Mouse (Mus musculus): ENCODE data around the gene Rph3al. TPM values are rescaled to one million over a fixed set of nuclear protein-coding genes. Genes with fewer than 3 reads are reported as not detected.

Gene Rph3al
- polyA plus RNA-seq, 1 experiment from 2014 or later = 1.2 TPM

GRCm38 (mm10) chr11:75881234-75881633 lies 57.0 kb downstream of the Rph3al start:
- H3K4me3 ChIP-seq (ENCODE audit: low read depth, low read length) = no peak overlapping the region

DNA sequence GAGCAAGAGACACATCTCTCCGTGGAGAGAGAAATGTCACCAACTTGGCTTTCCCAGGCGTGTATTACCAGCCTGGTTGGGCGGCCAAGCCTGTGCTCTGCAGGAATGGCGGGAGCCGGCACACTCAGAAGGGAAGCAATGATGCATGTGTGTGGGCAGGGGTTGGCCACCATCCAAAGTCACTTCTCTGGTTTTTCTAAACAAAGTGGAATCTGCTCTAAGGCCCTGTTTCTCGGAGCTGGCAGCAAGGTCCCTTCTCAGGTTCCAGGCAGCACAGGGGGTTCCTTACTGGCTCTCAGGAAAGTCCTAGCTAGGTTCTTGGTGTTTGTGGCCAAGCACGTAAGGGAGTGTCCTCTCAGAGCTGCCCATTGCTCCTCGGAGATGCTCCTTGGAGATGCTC lies 58.2 kb downstream of the Rph3al start:
- no peaks in the 10 kb centered on the region for H3K27me3 ChIP-seq (ENCODE audit: control insufficient read depth, insufficient read depth, low read length)
- no peak overlapping the region for H3K27ac ChIP-seq (ENCODE audit: low read depth, low read length)
- ATAC-seq (ENCODE audit: insufficient read depth, low FRiP score, low TSS enrichment) = no peak
- DNase-seq (ENCODE audit: low spot score) = no peak
- 0 out of 2 replicates have a peak, but pooled peaks cover 3% of the 10 kb centered on the region for H3K4me1 ChIP-seq (ENCODE audit: control insufficient read depth, insufficient read depth, low read length)
- 81% methylated on average over 8 of the region's 8 CpGs for WGBS
- H3K9me3 ChIP-seq (ENCODE audit: control insufficient read depth, low read length) = no peaks in the 10 kb centered on the region
- no peak overlapping the region for H3K4me2 ChIP-seq (ENCODE audit: low read depth)
- no peaks in the 10 kb centered on the region for H3K36me3 ChIP-seq (ENCODE audit: control insufficient read depth, insufficient read depth, low read length)
- no peak overlapping the region for H3K9ac ChIP-seq (ENCODE audit: low read length)
- no peak overlapping the region for H3K4me3 ChIP-seq (ENCODE audit: low read depth, low read length)

More at GRCm38 (mm10) chr11:75881234-75881633, 57.0 kb downstream of the Rph3al start:
- Histone ChIP-seq H3K9ac (ENCODE audit: low read length) (no peak overlapping the region), H3K27me3 (ENCODE audit: control insufficient read depth, insufficient read depth, low read length) (no peaks in the 10 kb centered on the region), H3K9me3 (ENCODE audit: control insufficient read depth, low read length) (no peaks in the 10 kb centered on the region), H3K4me2 (ENCODE audit: low read depth) (no peak overlapping the region), H3K36me3 (ENCODE audit: control insufficient read depth, insufficient read depth, low read length) (no peaks in the 10 kb centered on the region), H3K4me1 (ENCODE audit: control insufficient read depth, insufficient read depth, low read length) (0 out of 2 replicates have a peak, but pooled peaks cover 3% of the 10 kb centered on the region), H3K27ac (ENCODE audit: low read depth, low read length) (no peak overlapping the region)
- DNase-seq (ENCODE audit: low spot score) (no peak), ATAC-seq (ENCODE audit: insufficient read depth, low FRiP score, low TSS enrichment) (no peak)
- 86% methylated on average over 3 of the region's 3 CpGs for WGBS

DNA sequence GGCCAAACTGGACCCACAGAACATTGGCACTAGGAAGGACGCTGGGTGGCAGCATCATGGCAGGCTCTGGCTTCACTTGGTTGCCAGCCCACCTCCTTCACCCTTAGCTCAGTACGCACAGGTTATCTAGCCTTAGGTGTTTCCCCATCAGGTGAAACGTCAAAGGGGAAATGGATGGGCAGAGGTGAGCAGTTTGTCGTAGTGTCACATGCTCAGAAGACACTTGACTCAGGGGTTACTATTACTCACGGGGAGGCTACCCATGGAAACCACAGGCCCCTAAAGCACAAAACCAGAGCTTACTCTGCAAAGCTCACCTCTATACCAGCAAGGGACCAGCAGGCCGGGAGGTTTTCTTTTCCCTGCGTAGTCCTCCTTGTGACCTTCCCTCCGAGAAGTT lies 59.8 kb downstream of the Rph3al start:
- H3K4me3 ChIP-seq (ENCODE audit: low read depth, low read length) = no peak overlapping the region
- no peaks in the 10 kb centered on the region for H3K9me3 ChIP-seq (ENCODE audit: control insufficient read depth, low read length)
- 0 out of 2 replicates have a peak, but pooled peaks cover 3% of the 10 kb centered on the region for H3K4me1 ChIP-seq (ENCODE audit: control insufficient read depth, insufficient read depth, low read length)
- no peaks in the 10 kb centered on the region for H3K27me3 ChIP-seq (ENCODE audit: control insufficient read depth, insufficient read depth, low read length)
- H3K4me2 ChIP-seq (ENCODE audit: low read depth) = no peak overlapping the region
- H3K27ac ChIP-seq (ENCODE audit: low read depth, low read length) = no peak overlapping the region
- DNase-seq (ENCODE audit: low spot score) (no peak), ATAC-seq (ENCODE audit: insufficient read depth, low FRiP score, low TSS enrichment) (no peak)
- no peaks in the 10 kb centered on the region for H3K36me3 ChIP-seq (ENCODE audit: control insufficient read depth, insufficient read depth, low read length)
- 90% methylated on average over 8 of the region's 8 CpGs for WGBS
- H3K9ac ChIP-seq (ENCODE audit: low read length) = no peak overlapping the region

DNA sequence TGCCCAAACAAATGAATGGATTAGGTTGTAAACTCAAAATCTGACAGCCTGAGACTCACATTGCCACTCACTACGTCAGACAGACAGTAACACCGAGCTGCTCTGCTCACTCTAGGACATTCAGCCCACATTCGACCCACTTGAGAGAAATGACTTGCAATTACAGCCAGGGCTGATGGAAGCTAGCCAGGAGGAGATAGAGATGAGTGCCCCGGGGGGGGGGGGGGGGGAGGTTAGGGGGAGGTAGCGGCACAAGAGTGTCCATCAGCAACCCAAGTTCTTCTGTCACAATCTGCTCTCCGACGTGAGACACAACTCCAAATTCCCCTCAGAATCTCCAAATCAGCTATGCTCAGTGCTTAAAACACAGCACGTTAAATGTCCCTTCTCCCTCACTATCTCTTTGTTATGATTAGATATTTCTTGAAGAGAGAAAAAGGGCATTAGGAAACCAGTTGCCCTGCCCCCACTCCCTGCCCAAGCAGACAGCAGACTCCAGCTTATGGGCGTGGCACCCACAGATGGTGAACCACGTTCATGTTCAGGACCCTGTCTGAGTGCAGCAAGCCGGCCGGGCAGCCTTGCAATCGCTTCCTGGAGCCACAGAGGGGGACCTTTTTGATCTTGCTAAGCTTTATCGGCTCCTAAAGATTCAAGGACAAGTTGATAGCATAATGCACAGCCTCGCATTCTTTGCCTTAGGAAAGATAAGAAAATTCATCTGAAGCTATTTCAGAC lies 62.0 kb downstream of the Rph3al start:
- WGBS = 50% methylated on average over 15 of the region's 15 CpGs
- Histone ChIP-seq H3K27me3 (ENCODE audit: control insufficient read depth, insufficient read depth, low read length) (no peaks in the 10 kb centered on the region), H3K4me3 (ENCODE audit: low read depth, low read length) (no peak overlapping the region), H3K9ac (ENCODE audit: low read length) (no peak overlapping the region), H3K9me3 (ENCODE audit: control insufficient read depth, low read length) (no peaks in the 10 kb centered on the region), H3K4me2 (ENCODE audit: low read depth) (no peak overlapping the region), H3K27ac (ENCODE audit: low read depth, low read length) (no peak overlapping the region), H3K36me3 (ENCODE audit: control insufficient read depth, insufficient read depth, low read length) (no peaks in the 10 kb centered on the region), H3K4me1 (ENCODE audit: control insufficient read depth, insufficient read depth, low read length) (0 out of 2 replicates have a peak, but pooled peaks cover 3% of the 10 kb centered on the region)
- DNase-seq (ENCODE audit: low spot score) (no peak), ATAC-seq (ENCODE audit: insufficient read depth, low FRiP score, low TSS enrichment) (no peak)

DNA sequence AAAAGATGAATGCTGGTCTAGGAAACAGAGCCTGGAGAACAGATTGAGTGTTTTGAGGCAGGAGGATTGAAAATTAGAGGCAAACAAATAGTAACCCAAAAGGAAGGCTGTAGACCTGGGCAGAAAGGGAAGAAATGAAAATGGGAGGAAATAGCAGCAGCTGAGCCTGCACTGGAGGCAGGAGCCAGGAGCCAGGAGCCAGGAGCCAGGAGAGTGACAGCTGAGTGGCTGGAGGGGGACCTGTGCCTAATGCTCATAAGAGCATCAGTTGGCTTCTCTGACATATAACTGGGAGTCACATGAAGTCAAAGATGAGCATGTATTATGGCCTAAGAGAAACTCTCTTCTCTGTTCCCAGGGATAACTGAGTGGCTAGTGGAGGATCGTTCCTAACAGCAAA lies 66.5 kb downstream of the Rph3al start:
- Histone ChIP-seq H3K27me3 (ENCODE audit: control insufficient read depth, insufficient read depth, low read length) (no peaks in the 10 kb centered on the region), H3K4me3 (ENCODE audit: low read depth, low read length) (no peak overlapping the region), H3K9me3 (ENCODE audit: control insufficient read depth, low read length) (no peaks in the 10 kb centered on the region), H3K36me3 (ENCODE audit: control insufficient read depth, insufficient read depth, low read length) (no peaks in the 10 kb centered on the region), H3K27ac (ENCODE audit: low read depth, low read length) (no peak overlapping the region), H3K9ac (ENCODE audit: low read length) (no peak overlapping the region), H3K4me1 (ENCODE audit: control insufficient read depth, insufficient read depth, low read length) (0 out of 2 replicates have a peak, but pooled peaks cover 3% of the 10 kb centered on the region), H3K4me2 (ENCODE audit: low read depth) (no peak overlapping the region)
- DNase-seq (ENCODE audit: low spot score) = no peak
- WGBS = 96% methylated on average over 1 of the region's 1 CpGs
- no peak for ATAC-seq (ENCODE audit: insufficient read depth, low FRiP score, low TSS enrichment)

DNA sequence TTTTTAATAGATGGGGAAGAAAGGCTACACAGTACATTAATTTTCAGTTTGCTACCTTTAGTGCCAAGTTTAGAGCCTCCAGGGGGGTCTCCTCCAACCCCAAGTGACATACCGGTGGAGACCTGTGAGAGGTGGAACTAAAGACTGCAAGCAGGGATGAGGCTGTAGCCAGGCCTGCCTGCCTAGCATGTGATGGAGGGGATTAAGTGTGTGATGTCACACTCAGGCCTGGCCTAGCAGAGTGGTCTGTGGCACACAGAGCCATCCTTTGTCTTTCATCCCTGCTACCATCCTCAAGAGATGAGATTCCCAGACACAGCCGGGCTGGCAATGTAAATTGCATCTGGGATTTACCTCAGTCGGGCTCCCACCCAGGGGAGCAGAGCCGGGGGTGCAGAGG lies 67.3 kb downstream of the Rph3al start:
- Histone ChIP-seq H3K4me2 (ENCODE audit: low read depth) (no peak overlapping the region), H3K9ac (ENCODE audit: low read length) (no peak overlapping the region), H3K9me3 (ENCODE audit: control insufficient read depth, low read length) (no peaks in the 10 kb centered on the region), H3K4me1 (ENCODE audit: control insufficient read depth, insufficient read depth, low read length) (0 out of 2 replicates have a peak, but pooled peaks cover 2% of the 10 kb centered on the region), H3K27ac (ENCODE audit: low read depth, low read length) (no peak overlapping the region), H3K27me3 (ENCODE audit: control insufficient read depth, insufficient read depth, low read length) (no peaks in the 10 kb centered on the region), H3K4me3 (ENCODE audit: low read depth, low read length) (no peak overlapping the region), H3K36me3 (ENCODE audit: control insufficient read depth, insufficient read depth, low read length) (no peaks in the 10 kb centered on the region)
- ATAC-seq (ENCODE audit: insufficient read depth, low FRiP score, low TSS enrichment) = no peak
- DNase-seq (ENCODE audit: low spot score) = no peak
- 50% methylated on average over 4 of the region's 4 CpGs for WGBS

GRCm38 (mm10) chr11:75870386-75870785 lies 67.8 kb downstream of the Rph3al start:
- Histone ChIP-seq H3K4me3 (ENCODE audit: low read depth, low read length) (no peak overlapping the region), H3K4me1 (ENCODE audit: control insufficient read depth, insufficient read depth, low read length) (0 out of 2 replicates have a peak, but pooled peaks cover 2% of the 10 kb centered on the region), H3K4me2 (ENCODE audit: low read depth) (no peak overlapping the region), H3K9me3 (ENCODE audit: control insufficient read depth, low read length) (no peaks in the 10 kb centered on the region), H3K36me3 (ENCODE audit: control insufficient read depth, insufficient read depth, low read length) (no peaks in the 10 kb centered on the region), H3K9ac (ENCODE audit: low read length) (no peak overlapping the region), H3K27ac (ENCODE audit: low read depth, low read length) (no peak overlapping the region), H3K27me3 (ENCODE audit: control insufficient read depth, insufficient read depth, low read length) (no peaks in the 10 kb centered on the region)
- 80% methylated on average over 5 of the region's 5 CpGs for WGBS
- DNase-seq (ENCODE audit: low spot score) = no peak
- no peak for ATAC-seq (ENCODE audit: insufficient read depth, low FRiP score, low TSS enrichment)

DNA sequence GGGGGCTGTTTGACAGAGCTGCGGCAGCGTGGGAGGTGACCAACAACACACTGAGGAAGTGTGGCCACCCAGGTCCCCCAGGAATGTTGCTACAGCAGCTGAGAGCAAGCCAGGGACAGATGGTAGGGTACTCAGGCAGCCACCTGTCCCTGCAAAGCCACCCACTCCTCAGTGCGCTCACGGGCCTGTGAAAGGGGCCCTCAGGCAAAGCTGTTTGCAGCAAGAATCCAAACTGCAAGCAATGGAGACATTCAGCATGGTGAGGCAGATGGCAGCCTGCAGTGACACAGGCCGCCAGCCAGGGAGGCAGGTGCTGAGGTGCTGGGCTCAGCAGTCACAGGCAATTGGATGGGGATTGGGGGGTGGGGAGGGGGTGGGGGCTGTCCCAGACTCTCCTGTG lies 68.3 kb downstream of the Rph3al start:
- Histone ChIP-seq H3K36me3 (ENCODE audit: control insufficient read depth, insufficient read depth, low read length) (no peaks in the 10 kb centered on the region), H3K4me3 (ENCODE audit: low read depth, low read length) (no peak overlapping the region), H3K4me1 (ENCODE audit: control insufficient read depth, insufficient read depth, low read length) (0 out of 2 replicates have a peak, but pooled peaks cover 2% of the 10 kb centered on the region), H3K27me3 (ENCODE audit: control insufficient read depth, insufficient read depth, low read length) (no peaks in the 10 kb centered on the region), H3K9ac (ENCODE audit: low read length) (no peak overlapping the region), H3K27ac (ENCODE audit: low read depth, low read length) (no peak overlapping the region), H3K9me3 (ENCODE audit: control insufficient read depth, low read length) (no peaks in the 10 kb centered on the region), H3K4me2 (ENCODE audit: low read depth) (no peak overlapping the region)
- DNase-seq (ENCODE audit: low spot score) (no peak), ATAC-seq (ENCODE audit: insufficient read depth, low FRiP score, low TSS enrichment) (no peak)
- WGBS = 48% methylated on average over 5 of the region's 5 CpGs

- ATAC-seq (ENCODE audit: insufficient read depth, low FRiP score, low TSS enrichment) (no peak), DNase-seq (ENCODE audit: low spot score) (no peak)
- 78% methylated on average over 4 of the region's 4 CpGs for WGBS
- Histone ChIP-seq H3K4me3 (ENCODE audit: low read depth, low read length) (no peak overlapping the region), H3K9me3 (ENCODE audit: control insufficient read depth, low read length) (no peaks in the 10 kb centered on the region), H3K27ac (ENCODE audit: low read depth, low read length) (no peak overlapping the region), H3K4me2 (ENCODE audit: low read depth) (no peak overlapping the region), H3K9ac (ENCODE audit: low read length) (no peak overlapping the region), H3K27me3 (ENCODE audit: control insufficient read depth, insufficient read depth, low read length) (no peaks in the 10 kb centered on the region), H3K36me3 (ENCODE audit: control insufficient read depth, insufficient read depth, low read length) (no peaks in the 10 kb centered on the region), H3K4me1 (ENCODE audit: control insufficient read depth, insufficient read depth, low read length) (0 out of 2 replicates have a peak, but pooled peaks cover 2% of the 10 kb centered on the region)
Observed at GRCm38 (mm10) chr11:75866861-75867260, 71.4 kb downstream of the Rph3al start.

Measured in neural tube, embryonic 11.5 days (tissue).